Mouse (Mus musculus) MEL (cell line): ENCODE data around the gene Zfp146. TPM values are rescaled to one million over a fixed set of nuclear protein-coding genes. Genes with fewer than 3 reads are reported as not detected.

Experiments used
- DNase-seq: peaks from one replicate; pipeline ENCODE4 v3.0.0; 2011; ENCODE audit warnings: low read depth, low spot score
- H3K27ac ChIP-seq: 2 replicates; pipeline ENCODE4 v1.5.1; 2012; ENCODE audit warnings: low read depth, mild to moderate bottlenecking, control low read depth, low read length, moderate library complexity; ENCODE audit not compliant: control insufficient read depth
- H3K27me3 ChIP-seq, 2 experiments: fragments of 150-350 bp in 1 of 2; sonication (generic) in 1 of 2; 2 replicates each; pipeline ENCODE4 v1.6.1; 2012; ENCODE audit warnings: low read length in 2 of 2, mild to moderate bottlenecking in 2 of 2, improper control_type of control experiment in 1 of 2, moderate library complexity in 1 of 2; ENCODE audit not compliant: insufficient read depth in 2 of 2, control insufficient read depth in 1 of 2
- H3K36me3 ChIP-seq, 2 experiments: 2 replicates each; pipeline ENCODE4 v1.6.1; 2012 to 2014; ENCODE audit warnings: low read length in 2 of 2, improper control_type of control experiment in 1 of 2, inconsistent platforms in 1 of 2, mild to moderate bottlenecking in 1 of 2; ENCODE audit not compliant: insufficient read depth in 2 of 2, control insufficient read depth in 1 of 2
- H3K4me1 ChIP-seq, 2 experiments: fragments of 150-350 bp in 1 of 2; sonication (generic) in 1 of 2; 2 replicates each; pipeline ENCODE4 v1.6.1; 2012; ENCODE audit warnings: low read length in 2 of 2, improper control_type of control experiment in 1 of 2, mild to moderate bottlenecking in 1 of 2; ENCODE audit not compliant: insufficient read depth in 2 of 2, control insufficient read depth in 1 of 2
- H3K4me3 ChIP-seq, 2 experiments: fragments of 150-350 bp in 1 of 2; sonication (generic) in 1 of 2; 2 replicates each; pipeline ENCODE4 v1.5.1; 2012; ENCODE audit warnings: low read depth in 2 of 2, low read length in 2 of 2, mild to moderate bottlenecking in 2 of 2, moderate library complexity in 2 of 2, control low read depth in 1 of 2, improper control_type of control experiment in 1 of 2; ENCODE audit not compliant: control insufficient read depth in 1 of 2, insufficient read depth in 1 of 2
- H3K79me2 ChIP-seq: 2 replicates; pipeline ENCODE4 v1.6.1; 2012; ENCODE audit warnings: mild to moderate bottlenecking, low read length, moderate library complexity; ENCODE audit not compliant: control insufficient read depth, poor library complexity, insufficient read depth
- H3K9ac ChIP-seq: 2 replicates; pipeline ENCODE4 v1.6.1; 2012; ENCODE audit warnings: low read depth, mild to moderate bottlenecking, control low read depth, low read length, moderate library complexity; ENCODE audit not compliant: control insufficient read depth, poor library complexity, severe bottlenecking
- H3K9me3 ChIP-seq: fragments of 150-350 bp; sonication (generic); replicated peaks from 2 replicates; pipeline ENCODE4 v1.6.1; 2012; ENCODE audit warnings: mild to moderate bottlenecking, low read length, improper control_type of control experiment, moderate library complexity; ENCODE audit not compliant: insufficient read depth
- CHD1 ChIP-seq: IDR thresholded peaks from 2 replicates; pipeline ENCODE4 v1.6.1; 2012; ENCODE audit warnings: low read depth, mild to moderate bottlenecking, inconsistent platforms, low read length, improper control_type of control experiment
- CHD2 ChIP-seq: IDR thresholded peaks from 2 replicates; pipeline ENCODE4 v1.6.1; 2011; ENCODE audit warnings: low read length, improper control_type of control experiment
- CTCF ChIP-seq, 3 experiments: IDR thresholded peaks in 2 of 3; conservative IDR thresholded peaks in 1 of 3; 2 replicates each; pipeline ENCODE4 v1.5.1; 2011 to 2012; ENCODE audit warnings: low read length in 3 of 3, low read depth in 2 of 3, mild to moderate bottlenecking in 2 of 3, improper control_type of control experiment in 1 of 3, inconsistent platforms in 1 of 3, mixed read lengths in 1 of 3, moderate library complexity in 1 of 3; ENCODE audit not compliant: control insufficient read depth in 1 of 3, insufficient read depth in 1 of 3, poor library complexity in 1 of 3, severe bottlenecking in 1 of 3
- EP300 ChIP-seq, 2 experiments: IDR thresholded peaks; 2 replicates each; pipeline ENCODE4 v1.6.1; 2011; ENCODE audit warnings: improper control_type of control experiment in 2 of 2, low read length in 2 of 2, low read depth in 1 of 2, mild to moderate bottlenecking in 1 of 2
- GABPA ChIP-seq: IDR thresholded peaks from 2 replicates; pipeline ENCODE4 v1.6.1; 2012; ENCODE audit warnings: low read depth, mild to moderate bottlenecking, inconsistent platforms, low read length, improper control_type of control experiment, moderate library complexity
- GATA1 ChIP-seq: IDR thresholded peaks from 2 replicates; pipeline ENCODE4 v1.6.1; 2011; ENCODE audit warnings: low read depth, low read length, improper control_type of control experiment
- JUND ChIP-seq: IDR thresholded peaks from 2 replicates; pipeline ENCODE4 v1.6.1; 2011; ENCODE audit warnings: low read depth, mild to moderate bottlenecking, improper control_type of control experiment, low read length
- MAFK ChIP-seq: IDR thresholded peaks from 2 replicates; pipeline ENCODE4 v1.6.1; 2011; ENCODE audit warnings: low read depth, mild to moderate bottlenecking, low read length, improper control_type of control experiment, borderline replicate concordance
- MAZ ChIP-seq: IDR thresholded peaks from 2 replicates; pipeline ENCODE4 v1.6.1; 2012; ENCODE audit warnings: low read depth, mild to moderate bottlenecking, inconsistent platforms, low read length, improper control_type of control experiment
- MEF2A ChIP-seq: IDR thresholded peaks from 2 replicates; pipeline ENCODE4 v1.6.1; 2014; ENCODE audit warnings: low read depth, mild to moderate bottlenecking, inconsistent platforms, low read length, improper control_type of control experiment; ENCODE audit not compliant: poor library complexity, insufficient replicate concordance, severe bottlenecking; ENCODE audit errors: extremely low read depth
- MYB ChIP-seq: IDR thresholded peaks from 2 replicates; pipeline ENCODE4 v1.6.1; 2011; ENCODE audit warnings: mild to moderate bottlenecking, low read depth, low read length, improper control_type of control experiment
- MYC ChIP-seq: IDR thresholded peaks from 2 replicates; pipeline ENCODE4 v1.6.1; 2011; ENCODE audit warnings: low read depth, mild to moderate bottlenecking, low read length, improper control_type of control experiment, moderate library complexity
- POLR2A ChIP-seq, 2 experiments: IDR thresholded peaks; 2 replicates each; pipeline ENCODE4 v1.6.1; 2011 to 2012; ENCODE audit warnings: low read length in 2 of 2, mild to moderate bottlenecking in 2 of 2, control low read depth in 1 of 2, improper control_type of control experiment in 1 of 2, low read depth in 1 of 2, moderate library complexity in 1 of 2; ENCODE audit not compliant: control insufficient read depth in 1 of 2, insufficient read depth in 1 of 2, poor library complexity in 1 of 2
- RAD21 ChIP-seq: IDR thresholded peaks from 2 replicates; pipeline ENCODE4 v1.6.1; 2011; ENCODE audit warnings: mild to moderate bottlenecking, low read depth, low read length, improper control_type of control experiment
- TCF12 ChIP-seq: IDR thresholded peaks from 2 replicates; pipeline ENCODE4 v1.6.1; 2014; ENCODE audit warnings: low read depth, mild to moderate bottlenecking, inconsistent platforms, low read length, improper control_type of control experiment, moderate library complexity
- USF2 ChIP-seq, 2 experiments: IDR thresholded peaks; 2 replicates each; pipeline ENCODE4 v1.6.1; 2011 to 2012; ENCODE audit warnings: improper control_type of control experiment in 2 of 2, low read length in 2 of 2, borderline replicate concordance in 1 of 2, inconsistent platforms in 1 of 2, low read depth in 1 of 2, mild to moderate bottlenecking in 1 of 2; ENCODE audit not compliant: insufficient read depth in 1 of 2
- ZC3H11A ChIP-seq: IDR thresholded peaks from 2 replicates; pipeline ENCODE4 v1.6.1; 2012; ENCODE audit warnings: low read depth, mild to moderate bottlenecking, inconsistent platforms, low read length, improper control_type of control experiment
- ZNF384 ChIP-seq: IDR thresholded peaks from 2 replicates; pipeline ENCODE4 v1.6.1; 2012; ENCODE audit warnings: low read depth, mild to moderate bottlenecking, inconsistent platforms, low read length, improper control_type of control experiment
- polyA plus RNA-seq, 2 experiments: library from polyadenylated mRNA; stranded (reverse) in 1 of 2; unstranded in 1 of 2; fragments of >175 nt in 1 of 2; fragments of >200 nt in 1 of 2; gene quantifications; 2 replicates each; pipeline versions ENCODE4 v1.2.1 to v1.2.4; 2012; ENCODE audit warnings: low replicate concordance in 2 of 2, low read depth in 1 of 2; ENCODE audit not compliant: insufficient read length in 2 of 2, insufficient read depth in 1 of 2, missing spikeins in 1 of 2
- total RNA-seq: library from RNA; depleted of rRNA; stranded (reverse); fragments of 300-350 nt; gene quantifications from 2 replicates; pipeline ENCODE4 v1.2.3, GENCODE M21; 2012

Gene Zfp146
- total and polyA plus RNA-seq, 3 experiments: 35.5 to 38.9 TPM; not detected in 1

- H3K4me1 ChIP-seq: peaks cover 0 to 5% of the 10 kb centered on the region in 2 experiments; a peak in 2 of 4 replicates
- TF ChIP-seq MYC (no peak), GATA1 (no peak), CTCF (IDR thresholded peaks at IDR 0.05 in 2 of 3, conservative IDR thresholded peaks at IDR 0.05 in 1 of 3; ENCODE audit: control insufficient read depth in 1 of 3, insufficient read depth in 1 of 3, low read depth in 2 of 3, low read length in 3 of 3, poor library complexity in 1 of 3, severe bottlenecking in 1 of 3) (no peak), POLR2A (IDR thresholded peaks at IDR 0.05; ENCODE audit: control insufficient read depth in 1 of 2, insufficient read depth in 1 of 2, low read depth in 1 of 2, low read length in 2 of 2, poor library complexity in 1 of 2) (0 out of 4 replicates have a peak, but pooled peaks of 1 of the 2 experiments have one; percentile 28), MYB (no peak)
- TF ChIP-seq, all 39 proteins: peak for 1
- Histone ChIP-seq H3K4me3 (peak overlapping the region; percentile 62 to 95), H3K9ac (peak overlapping the region; percentile 83), H3K79me2 (peaks cover 40% of the 10 kb centered on the region), H3K27me3 (no peaks in the 10 kb centered on the region), H3K9me3 (no peaks in the 10 kb centered on the region), H3K27ac (no peak overlapping the region), H3K36me3 (peaks cover 3 to 4% of the 10 kb centered on the region in 2 experiments)
- no peak for DNase-seq
Measured at GRCm38 (mm10) chr7:30170283-30170951, 867 bp upstream of the Zfp146 start.

DNA sequence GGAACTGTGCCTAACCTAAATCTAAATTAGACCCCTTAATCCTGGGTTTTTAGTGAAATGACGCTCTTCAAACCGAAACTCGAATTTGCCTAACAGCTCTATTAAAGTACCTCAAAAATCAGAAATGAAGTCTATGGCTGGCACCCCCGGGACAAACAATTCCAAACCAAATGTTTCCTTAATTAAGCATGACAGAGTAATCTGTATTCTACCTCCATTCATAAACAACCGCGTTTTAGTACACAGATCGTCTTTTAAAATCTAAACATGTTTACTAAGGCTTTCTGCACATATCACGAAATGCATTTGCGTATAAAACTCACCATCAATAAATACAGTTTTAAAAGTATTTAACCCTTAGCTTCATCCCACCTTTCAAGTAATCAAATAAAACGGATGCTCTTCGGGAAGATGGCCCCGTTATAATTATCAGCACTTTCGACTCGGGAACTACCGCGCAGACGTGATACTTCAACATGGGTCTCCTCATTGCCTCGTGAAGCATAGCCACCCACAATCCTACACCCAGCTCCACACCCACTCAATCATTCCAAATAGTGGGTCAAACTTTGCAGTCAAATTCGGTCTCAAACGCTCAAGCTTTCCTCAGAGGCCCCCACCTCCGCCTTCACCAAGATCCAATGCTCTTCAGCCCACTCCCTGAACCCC is 502 bp downstream of the Zfp146 start:
- Histone ChIP-seq H3K27me3 (no peaks in the 10 kb centered on the region), H3K36me3 (peaks cover 3 to 4% of the 10 kb centered on the region in 2 experiments), H3K4me3 (peak overlapping the region; percentile 62 to 95), H3K4me1 (peaks cover 0 to 5% of the 10 kb centered on the region in 2 experiments; a peak in 2 of 4 replicates), H3K27ac (peak overlapping the region; percentile 65), H3K79me2 (peaks cover 51% of the 10 kb centered on the region), H3K9me3 (no peaks in the 10 kb centered on the region), H3K9ac (peak overlapping the region; percentile 91)
- no peak for TF ChIP-seq TCF12
- no peak for TF ChIP-seq RAD21
- TF ChIP-seq EP300 (IDR thresholded peaks at IDR 0.05; ENCODE audit: low read depth in 1 of 2, low read length in 2 of 2): 0 out of 4 replicates have a peak, but pooled peaks of 1 of the 2 experiments have one; percentile 1
- no peak for TF ChIP-seq USF2 (IDR thresholded peaks at IDR 0.05; ENCODE audit: borderline replicate concordance in 1 of 2, insufficient read depth in 1 of 2, low read depth in 1 of 2, low read length in 2 of 2)
- no peak for TF ChIP-seq JUND
- no peak for TF ChIP-seq GABPA
- no peak for TF ChIP-seq ZNF384
- TF ChIP-seq MYB: no peak
- 0 out of 2 replicates have a peak, but pooled peaks have one; percentile 54 for TF ChIP-seq CHD1
- TF ChIP-seq MAFK: no peak
- no peak for TF ChIP-seq MAZ
- no peak for TF ChIP-seq CHD2
- TF ChIP-seq MEF2A: no peak
- no peak for TF ChIP-seq POLR2A (IDR thresholded peaks at IDR 0.05; ENCODE audit: control insufficient read depth in 1 of 2, insufficient read depth in 1 of 2, low read depth in 1 of 2, low read length in 2 of 2, poor library complexity in 1 of 2)
- peak; percentile 21; the same call in 1 of the 2 replicates for TF ChIP-seq ZC3H11A
- DNase-seq: no peak
